Mouse (Mus musculus) liver, postnatal 0 days (tissue): ENCODE results near the gene Pawr.

Experiments
- CTCF ChIP-seq: sonication (generic); IDR thresholded peaks from 2 replicates; pipeline ENCODE4 v1.5.1; 2016; ENCODE audit warnings: antibody characterized with exemption, low read depth
- EP300 ChIP-seq: IDR thresholded peaks from 2 replicates; pipeline ENCODE4 v1.6.1; 2016; ENCODE audit warnings: antibody characterized with exemption, low read depth, mild to moderate bottlenecking

DNA sequence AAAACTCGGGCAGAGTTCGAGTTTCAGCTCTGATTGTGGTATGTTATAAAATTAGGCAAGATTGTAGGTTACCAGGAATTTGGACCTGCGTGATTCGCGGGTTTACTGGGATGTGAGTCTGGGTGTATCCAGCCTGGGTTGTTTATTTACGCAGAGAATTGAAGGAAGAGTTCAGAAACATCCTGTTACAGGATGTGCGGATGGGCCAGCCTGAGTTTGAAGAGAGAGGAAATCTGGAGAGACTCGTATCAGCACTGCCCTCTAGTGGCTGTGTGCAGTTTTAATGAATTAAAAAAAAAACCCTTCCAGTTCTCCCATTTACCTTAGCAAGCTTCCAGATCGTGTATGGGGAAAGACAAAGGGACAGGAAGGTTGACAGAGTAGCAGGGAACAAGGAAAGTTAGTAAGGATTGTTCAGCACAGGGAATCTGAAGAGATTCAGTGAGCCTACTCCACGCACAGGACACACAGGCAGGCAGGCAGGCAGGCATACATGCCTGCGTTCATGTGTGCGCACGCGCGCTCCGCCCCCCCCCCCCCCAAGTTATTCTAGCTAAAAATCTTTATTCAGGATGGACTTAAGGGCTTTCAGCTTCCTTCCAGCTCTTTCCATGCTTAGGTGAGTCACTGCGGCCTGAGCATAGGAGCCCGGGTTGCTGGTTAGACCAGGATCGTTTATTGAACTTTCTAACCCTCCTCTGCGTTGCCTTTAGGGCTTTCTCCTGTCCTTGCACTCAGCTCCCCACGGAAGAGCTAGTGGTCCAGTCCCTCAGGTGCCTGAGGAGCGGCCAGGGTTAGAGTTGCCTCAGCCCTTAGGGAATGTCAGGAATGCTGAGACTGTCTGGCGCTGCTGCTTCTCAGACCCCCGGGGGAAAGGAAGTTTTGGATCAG lies 114.4 kb downstream of the Pawr start:
- TF ChIP-seq EP300 (no peak), CTCF (peak; percentile 68)
